Mouse (Mus musculus) ovary, postnatal 36 days (tissue): ENCODE measurements around the gene Tsc2.

Source experiments
- DNase-seq: peaks from one replicate; pipeline ENCODE4 v3.0.0; 2022; ENCODE audit warnings: low spot score, mixed read lengths

Gene Tsc2

GRCm38 (mm10) chr17:24567034-24567779, 65.2 kb downstream of the Tsc2 start:
- DNase-seq = peak; percentile 34

DNA sequence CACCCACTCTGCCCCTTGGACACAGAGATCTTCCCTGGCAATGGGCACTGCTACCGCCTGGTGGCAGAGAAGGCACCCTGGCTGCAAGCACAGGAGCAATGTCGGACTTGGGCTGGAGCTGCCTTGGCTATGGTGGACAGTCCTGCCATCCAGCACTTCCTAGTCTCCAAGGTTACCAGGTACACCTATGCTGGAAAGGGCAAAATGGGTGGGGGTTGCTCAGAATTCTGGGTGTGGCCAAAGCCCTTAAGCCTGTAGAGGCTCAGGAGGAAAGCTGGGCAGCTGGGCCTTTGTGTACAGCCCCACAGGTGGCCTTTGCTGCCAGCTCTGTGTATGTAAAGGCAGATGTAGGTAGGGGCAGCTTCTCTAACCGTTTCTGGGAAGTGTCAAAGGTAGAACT, 66.6 kb downstream of the Tsc2 start:
- DNase-seq = no peak

DNA sequence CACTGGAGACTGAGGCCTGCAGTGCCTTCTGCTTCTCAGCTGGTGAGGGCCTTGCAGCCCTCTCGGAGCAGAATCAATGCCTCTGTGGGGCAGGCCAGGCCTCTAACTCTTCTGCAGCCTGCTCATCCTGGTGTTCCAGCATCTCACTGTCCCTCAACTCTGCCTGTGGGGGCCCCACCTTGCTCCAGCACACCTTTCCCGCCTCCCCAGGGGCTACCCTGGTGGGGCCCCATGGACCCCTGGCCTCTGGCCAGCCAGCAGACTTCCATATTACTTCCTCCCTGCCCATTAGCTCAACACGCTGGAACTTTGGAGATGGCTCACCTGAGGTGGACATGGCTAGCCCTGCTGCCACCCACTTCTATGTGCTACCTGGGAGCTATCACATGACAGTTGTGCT, 67.3 kb downstream of the Tsc2 start:
- no peak for DNase-seq

DNA sequence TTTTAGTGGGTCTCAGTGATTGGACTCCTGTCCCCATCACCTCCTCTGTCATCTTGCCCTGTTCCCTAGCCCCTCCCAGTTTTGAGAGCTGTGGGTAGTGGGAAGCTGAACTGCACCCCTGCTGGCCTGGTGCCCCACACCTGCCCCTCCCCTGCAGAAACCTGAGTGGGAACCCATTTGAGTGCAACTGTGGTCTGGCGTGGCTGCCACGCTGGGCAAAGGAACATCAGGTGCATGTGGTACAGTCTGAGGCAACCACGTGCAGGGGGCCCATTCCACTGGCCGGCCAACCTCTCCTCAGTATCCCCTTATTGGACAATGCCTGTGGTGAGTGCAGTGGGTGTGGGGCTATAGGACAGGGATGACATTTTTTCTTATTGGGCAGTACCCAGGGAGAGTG, 68.0 kb downstream of the Tsc2 start:
- no peak for DNase-seq

DNA sequence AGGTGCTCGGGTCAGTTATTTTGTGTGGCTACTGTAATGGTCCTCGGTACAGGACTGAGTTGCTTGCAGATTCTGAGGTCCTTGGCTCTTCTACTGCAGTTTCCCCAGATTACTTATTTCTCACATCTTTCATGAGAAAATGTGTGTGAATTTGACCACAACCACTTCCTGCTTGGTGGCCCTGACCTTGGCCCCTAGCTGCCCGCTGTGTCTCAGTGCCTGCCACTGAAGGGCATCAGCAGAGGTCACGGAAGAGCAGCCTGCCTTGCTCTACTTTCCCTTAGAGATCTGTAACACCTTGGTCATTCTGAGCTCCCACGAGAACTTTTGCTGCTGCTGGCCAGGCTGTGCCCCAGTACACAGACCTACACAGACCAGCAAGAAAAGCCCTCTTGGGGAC, 68.8 kb downstream of the Tsc2 start:
- DNase-seq = no peak

GRCm38 (mm10) chr17:24561592-24561991, 70.8 kb downstream of the Tsc2 start:
- DNase-seq = no peak

DNA sequence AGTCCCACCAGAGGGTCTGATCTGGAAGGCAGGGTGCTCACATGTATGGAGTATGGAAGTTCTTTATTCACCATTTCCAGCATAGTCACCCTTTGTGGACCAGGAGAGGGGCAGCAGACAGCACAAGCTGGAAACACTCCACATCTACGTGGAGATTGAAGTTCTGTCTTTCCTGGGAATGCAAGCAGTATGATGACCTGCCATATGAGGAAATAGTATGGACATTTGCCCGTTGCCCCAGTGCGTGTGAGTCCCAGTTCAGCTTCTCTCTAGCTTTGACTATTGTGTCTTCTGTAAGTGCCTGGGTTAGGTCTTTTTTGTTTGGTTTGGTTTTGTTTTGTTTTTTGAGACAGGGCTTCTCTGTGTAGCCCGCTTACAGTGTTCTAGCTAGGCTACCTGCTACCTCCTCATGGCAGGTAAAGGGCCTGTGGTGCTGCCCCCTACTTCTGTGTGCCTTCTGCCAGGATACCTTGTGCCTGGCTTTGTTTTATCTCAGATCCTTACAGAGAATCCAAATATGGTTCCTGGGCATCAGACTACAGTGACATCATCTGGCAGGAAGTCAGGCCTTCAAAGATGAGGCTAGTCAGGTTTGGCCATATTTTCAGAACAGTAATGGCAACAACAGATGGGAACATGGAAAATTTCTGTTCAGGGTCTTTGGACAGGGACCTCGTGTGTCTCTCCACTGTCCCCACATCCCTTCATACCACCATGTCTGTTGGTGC, 72.0 kb downstream of the Tsc2 start:
- no peak for DNase-seq

DNA sequence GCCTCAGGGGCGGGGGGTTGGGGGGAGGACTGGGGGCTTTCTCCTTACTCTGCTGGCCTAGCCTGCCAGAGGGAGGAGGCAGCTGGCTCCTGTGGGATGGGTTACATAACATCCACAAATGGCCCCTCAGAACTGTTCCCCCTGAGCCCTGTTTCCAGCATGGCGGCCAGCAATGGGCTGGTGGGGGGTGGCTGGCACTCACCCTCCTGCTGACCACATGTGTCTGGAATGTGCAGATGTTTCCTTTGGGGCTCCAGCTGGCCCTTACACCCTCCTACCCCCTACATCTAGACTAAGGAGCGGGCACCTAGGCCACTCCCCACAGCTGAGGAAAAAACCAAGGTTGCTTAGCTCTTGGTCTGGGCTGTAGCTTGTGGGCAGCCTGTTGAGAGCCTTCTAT, 73.3 kb downstream of the Tsc2 start:
- no peak for DNase-seq

- no peak for DNase-seq
These were observed 73.8 kb downstream of the Tsc2 start for GRCm38 (mm10) chr17:24558600-24559099.

- no peak for DNase-seq
These were observed 75.3 kb downstream of the Tsc2 start for GRCm38 (mm10) chr17:24557091-24557490.

- no peak for DNase-seq
These were observed 81.4 kb downstream of the Tsc2 start for GRCm38 (mm10) chr17:24551050-24551444.

- peak; percentile 83 for DNase-seq
These were observed 81.9 kb downstream of the Tsc2 start for GRCm38 (mm10) chr17:24550416-24551049.

DNA sequence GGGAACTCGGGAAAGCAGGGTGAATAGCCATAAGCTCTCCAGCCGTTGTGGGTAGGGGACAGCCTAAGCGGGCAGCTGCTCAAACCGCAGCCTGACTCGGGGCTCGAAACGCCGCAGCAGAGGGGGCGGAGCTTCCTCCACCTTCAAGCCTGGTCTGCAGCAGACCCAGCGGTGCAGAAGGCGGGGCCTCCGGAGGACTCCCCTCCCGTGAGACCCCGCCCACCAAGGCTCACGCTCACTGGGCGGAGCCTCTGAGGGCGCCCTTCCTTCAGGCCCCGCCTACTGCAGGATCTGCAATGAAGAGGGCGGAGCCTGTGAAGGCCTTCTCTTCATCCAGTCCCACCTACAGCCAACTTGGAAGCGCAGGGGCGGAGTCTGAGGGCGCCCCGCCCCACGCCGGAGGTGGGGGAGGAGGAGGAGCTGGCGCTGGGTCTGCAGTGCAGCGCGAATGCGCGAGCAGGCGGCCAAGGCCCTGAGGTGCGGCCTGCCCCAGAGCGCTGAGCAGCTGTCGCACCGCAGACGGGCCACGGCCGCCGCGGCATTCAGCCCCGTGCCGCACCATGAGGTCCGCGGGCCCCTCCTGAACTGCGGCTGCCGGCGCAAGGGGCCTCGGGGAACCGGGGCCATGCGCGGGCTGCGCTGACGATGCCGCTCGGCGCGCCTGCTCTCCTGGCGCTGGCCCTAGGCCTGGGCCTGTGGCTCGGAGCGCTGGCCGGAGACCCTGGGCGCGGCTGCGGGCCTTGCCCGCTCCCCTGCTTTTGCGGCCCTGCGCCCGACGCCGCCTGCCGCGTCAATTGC, 82.6 kb downstream of the Tsc2 start, which contains the start of gene Pkd1:
TSS of gene Pkd1 (plus strand) at position 217 of the 798 bp plus-strand sequence.
- peak; percentile 100 for DNase-seq

DNA sequence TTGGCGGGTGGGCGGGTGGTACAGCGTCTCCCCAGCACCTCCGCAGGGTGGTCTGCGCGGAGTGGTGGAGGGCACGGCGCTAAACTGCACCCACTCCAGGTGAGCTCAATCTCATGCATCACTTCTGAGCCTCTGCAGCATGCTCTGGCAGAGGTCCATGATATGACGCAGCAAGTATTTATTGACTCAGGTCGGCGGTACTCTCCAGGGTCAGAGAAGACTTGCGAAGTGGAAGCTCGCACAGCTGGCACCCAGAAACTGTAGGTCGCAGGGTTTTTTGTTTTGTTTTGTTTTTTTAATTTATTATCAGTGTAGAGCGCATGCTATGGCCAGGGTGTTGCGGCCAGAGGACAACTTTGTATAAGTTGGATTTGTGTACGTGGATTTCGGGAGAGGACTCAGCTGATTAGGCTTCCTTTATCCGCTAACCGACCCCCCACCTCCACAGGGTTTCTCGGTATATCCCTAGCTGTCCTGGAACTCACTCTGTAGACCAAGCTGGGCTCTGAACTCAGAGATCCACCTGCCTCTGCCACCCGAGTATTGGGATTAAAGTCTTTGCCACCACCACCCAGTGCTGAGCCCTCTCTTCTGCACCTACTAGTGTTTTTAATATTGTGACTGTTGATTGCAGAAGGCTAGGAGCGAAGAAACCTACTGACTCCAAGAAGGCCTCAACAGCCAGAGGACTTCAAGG, 83.4 kb downstream of the Tsc2 start:
- no peak for DNase-seq

GRCm38 (mm10) chr17:24548435-24548834, 84.0 kb downstream of the Tsc2 start:
- no peak for DNase-seq

GRCm38 (mm10) chr17:24546234-24546633, 86.2 kb downstream of the Tsc2 start:
- DNase-seq = no peak
